Mouse (Mus musculus) kidney, adult 2 months (tissue): ENCODE measurements around the gene Gm17622.

Source experiments
- CTCF ChIP-seq: fragments of 200-500 bp; conservative IDR thresholded peaks from 2 replicates; pipeline ENCODE4 v1.5.1; 2011; ENCODE audit warnings: low read depth, mild to moderate bottlenecking, control low read depth, low read length, moderate library complexity, mixed read lengths; ENCODE audit not compliant: insufficient read depth, insufficient read length
- POLR2A ChIP-seq: fragments of 200-500 bp; IDR thresholded peaks from one replicate; pipeline ENCODE4 v1.6.1; 2011; ENCODE audit warnings: low read depth, low read length, control low read depth

- no peak for TF ChIP-seq CTCF
- no peak for TF ChIP-seq POLR2A
Measured at GRCm38 (mm10) chr13:96454288-96454687, 36.2 kb upstream of the Gm17622 start.
